Mouse (Mus musculus): ENCODE data around the gene Dennd6b.
A peak's percentile ranks its signal among the peaks of the same experiment; 100 is the strongest.

Gene Dennd6b

DNA sequence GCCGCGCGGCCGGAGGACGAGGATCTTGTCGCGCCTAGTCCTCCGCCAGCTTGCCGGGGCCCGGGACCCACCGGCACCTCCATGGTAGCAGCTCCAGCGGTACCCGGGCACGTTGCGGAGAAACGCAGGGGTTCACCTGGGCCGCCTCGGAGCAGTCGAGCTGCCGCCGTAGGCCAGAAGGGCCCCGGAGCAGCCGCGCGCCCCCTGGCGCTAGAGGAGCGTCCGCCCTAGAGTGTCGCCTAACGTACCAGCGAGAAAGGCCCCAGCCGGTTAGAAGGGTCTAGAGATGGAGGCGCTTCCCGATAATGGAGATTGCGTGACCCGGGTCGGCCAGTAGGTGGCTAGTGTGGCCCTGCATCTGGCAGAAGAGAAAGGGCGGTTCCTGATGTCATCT is at the start of gene Dennd6b:
Dennd6b (minus strand) TSS at position 184 of the 394 bp plus-strand sequence.
- DNase-seq = peak; percentile 99

DNA sequence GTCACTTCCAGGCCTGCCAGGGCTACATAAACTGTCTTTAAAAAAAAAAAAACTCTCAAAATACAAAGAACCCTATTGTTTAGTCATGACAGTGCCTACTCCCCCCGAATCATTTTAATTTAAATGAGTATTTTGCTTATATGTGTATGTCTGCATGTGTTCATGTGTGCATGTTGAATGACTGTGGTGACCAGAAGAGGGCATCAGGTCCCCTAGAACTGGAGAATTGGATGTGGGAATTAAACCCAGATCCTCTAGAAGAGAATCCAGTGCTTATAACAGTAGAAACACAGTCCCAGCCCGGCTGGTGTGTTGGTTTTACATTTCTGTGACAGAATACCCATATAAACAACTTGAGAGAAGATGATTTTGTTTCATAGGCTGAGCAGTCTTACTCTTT is 44.7 kb upstream of the Dennd6b start:
- peak; percentile 15 for DNase-seq

DNA sequence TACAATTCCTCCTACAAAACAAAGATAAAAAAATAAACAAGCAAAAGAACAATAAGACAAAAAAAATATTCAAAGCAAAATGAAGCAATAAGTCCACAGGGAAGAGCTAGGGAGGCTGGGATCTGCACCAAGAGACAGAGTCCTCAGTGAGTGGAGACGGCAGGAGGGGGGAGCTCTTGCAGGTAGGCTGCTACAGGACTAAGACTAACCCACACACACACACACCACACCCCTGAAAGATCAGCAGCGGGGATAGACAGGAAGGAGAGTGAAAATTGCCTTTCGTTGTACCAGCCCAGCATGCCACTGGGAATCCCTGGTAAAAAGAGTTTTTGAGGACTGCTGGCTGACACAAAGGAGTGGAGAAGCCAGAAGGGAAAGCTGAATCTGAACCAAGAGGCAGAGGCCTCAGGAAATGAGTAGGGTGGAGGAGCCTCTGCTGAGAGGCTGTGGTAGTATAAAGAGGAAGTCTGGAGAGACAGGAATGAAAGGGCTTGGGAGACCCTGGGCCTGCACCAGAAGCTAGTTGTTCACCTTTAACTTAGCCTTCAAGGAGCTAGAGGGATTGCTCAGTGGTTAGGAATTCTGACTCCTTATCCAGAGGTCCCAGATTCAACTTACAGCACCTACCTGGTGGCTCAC is 43.6 kb upstream of the Dennd6b start:
- DNase-seq = no peak

DNA sequence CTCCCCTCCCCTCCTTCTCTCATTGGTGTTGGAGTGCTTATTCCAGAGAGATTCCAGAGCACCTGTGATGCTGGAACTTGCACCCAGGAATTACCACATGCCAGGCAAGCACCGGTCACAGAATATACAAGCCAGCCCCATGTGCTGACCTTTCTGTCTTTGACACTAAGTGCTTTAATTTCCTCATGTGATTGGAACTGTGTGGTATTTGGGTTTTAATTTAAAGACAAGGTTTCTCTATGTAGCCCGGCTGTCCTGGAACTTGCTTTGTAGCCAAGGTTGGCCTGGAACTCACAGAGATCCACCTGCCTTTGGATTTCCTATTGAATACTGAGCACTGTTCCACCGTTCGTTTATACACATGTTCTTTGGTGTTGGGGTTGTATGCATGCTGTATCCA is 37.8 kb upstream of the Dennd6b start:
- DNase-seq = no peak

DNA sequence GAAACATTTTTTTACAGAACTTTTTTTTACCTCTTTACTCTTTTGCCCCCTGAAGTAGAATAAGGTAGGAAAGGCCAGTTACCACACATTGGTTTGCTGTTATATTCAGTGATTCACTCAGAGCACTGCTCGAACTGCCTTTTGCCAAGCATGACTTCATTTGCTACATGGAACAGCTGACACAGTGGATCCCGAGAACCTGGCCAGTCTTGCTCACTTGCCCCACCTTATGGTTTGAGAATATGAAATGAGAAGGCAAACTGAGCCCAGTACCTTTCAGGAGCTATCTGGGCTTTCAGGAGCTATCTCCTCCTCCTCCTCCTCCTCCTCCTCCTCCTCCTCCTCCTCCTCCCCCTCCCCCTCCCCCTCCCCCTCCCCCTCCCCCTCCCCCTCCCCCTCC is 37.3 kb upstream of the Dennd6b start:
- peak; percentile 49 for DNase-seq

DNA sequence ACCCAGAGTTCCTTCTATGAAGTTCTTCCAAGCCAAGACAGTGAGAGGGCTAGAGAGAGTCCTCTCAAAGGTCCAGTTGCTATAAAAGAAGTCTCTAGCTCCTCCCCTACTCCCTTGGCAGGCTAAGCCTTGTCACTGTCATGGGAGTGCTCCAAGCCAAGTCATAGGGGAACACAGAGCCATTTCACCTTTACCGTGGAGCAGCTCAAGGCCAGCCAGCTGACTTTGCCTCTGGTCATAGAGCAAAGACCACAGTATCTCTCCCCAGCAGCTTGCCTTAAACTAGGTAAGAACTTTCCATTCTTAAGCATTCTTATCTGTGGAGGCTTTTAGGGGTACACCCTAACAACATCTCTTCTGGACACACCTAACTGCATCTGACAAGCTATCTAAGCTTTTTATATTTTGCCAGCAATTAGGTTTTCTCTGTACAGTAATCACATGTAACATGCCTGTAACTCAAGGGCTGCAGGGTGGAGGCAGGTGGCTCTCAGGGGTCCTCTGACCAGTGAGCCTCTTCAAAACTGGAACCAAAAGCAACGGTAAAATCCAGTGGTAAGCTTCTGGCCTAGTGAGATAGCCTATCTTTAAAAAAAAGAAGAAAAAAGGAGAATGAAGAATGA is 19.4 kb upstream of the Dennd6b start:
- DNase-seq = no peak

DNA sequence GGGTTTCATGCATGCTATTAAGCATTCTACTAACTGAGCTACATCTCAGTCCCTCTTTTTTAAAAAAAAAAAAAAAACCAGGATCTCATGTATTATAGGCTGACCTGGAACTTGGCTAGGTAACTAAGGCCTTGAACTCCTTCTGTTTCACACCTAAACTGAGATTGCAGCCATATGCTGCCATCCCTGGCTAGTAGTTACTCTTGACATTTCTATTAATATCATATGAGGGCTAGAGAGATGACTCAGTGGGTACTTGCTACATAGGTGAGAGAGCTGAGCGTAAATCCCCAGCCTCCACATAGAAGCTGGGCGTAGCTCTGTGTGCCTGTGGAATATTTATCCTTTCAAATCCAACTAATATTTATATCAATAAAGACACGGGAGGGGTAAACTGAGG is 18.7 kb upstream of the Dennd6b start:
- no peak for DNase-seq

DNA sequence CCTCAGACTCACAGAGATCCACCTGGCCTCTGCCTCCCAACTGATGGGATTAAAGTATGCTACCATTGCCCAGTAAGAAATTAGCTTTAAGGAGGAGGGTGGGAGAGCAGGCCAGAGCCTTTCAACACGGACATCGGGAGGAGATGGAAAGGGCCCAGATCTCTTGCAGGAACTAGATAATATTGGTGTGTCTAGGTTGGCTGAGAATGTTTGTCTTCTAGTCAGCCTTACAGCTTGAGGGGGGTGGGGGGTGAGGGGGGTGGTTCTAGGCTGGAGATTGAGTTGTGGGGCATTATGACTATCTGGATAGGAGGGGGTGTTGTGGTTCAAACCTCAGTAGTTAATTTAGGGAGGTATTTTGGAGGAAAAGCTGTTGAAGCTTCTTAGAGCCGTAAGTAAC is 17.2 kb upstream of the Dennd6b start:
- DNase-seq = no peak

DNA sequence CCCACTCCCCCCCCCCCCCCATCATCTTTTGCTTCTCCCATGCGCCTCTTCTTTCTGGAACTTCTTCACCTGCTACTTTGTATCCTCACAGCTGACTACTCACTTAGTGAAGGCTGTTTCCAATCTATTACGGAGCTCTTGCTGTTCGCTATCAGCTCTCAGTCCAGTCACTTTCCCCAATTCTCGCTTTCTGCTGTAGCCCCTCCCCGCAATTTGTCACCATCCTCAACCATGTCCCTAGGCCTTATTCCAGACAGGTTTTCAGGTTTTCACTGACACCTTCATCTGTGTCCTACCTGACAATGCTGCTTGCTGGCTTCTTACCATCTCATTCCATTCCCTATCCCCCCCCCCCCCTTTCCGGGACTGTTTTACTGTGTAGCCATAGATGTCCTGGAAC is 16.2 kb upstream of the Dennd6b start:
- DNase-seq = no peak

DNA sequence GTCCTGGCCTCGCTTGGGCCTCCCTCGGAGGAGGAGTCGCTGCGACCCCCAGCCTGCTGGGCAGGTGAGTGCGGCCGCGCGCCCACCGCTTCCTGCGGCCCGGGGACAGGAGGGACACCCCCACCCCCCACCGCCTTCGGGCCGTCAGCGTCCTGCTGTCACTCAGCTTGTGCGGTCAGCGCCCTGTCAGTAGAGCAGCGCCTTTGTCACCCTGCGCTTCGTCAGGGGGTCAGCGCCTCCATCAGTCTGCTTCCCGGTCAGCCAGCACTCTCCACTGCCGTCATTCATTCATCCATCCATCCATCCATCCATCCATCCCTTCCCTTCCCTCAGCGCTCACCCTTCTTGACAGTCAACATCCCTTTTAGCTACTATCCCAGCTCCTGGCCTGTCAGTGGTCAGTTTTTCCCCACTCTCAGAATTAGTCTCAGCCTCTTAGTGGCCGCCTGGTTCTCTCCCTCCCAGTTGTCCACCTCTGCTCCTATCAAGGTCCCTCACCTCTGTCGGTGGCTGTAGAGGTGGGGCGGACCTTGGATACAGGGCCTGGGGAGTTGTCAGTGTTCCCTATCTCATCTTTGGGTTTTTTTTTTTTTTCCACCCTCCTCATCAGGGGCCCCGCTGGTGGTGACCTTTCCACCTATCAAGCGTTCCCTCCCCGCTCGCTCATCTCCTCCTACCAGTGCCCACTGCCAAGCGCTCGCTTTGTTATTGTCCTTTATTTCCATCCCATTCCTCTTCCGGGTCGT is 15.6 kb upstream of the Dennd6b start:
- DNase-seq = peak; percentile 34

DNA sequence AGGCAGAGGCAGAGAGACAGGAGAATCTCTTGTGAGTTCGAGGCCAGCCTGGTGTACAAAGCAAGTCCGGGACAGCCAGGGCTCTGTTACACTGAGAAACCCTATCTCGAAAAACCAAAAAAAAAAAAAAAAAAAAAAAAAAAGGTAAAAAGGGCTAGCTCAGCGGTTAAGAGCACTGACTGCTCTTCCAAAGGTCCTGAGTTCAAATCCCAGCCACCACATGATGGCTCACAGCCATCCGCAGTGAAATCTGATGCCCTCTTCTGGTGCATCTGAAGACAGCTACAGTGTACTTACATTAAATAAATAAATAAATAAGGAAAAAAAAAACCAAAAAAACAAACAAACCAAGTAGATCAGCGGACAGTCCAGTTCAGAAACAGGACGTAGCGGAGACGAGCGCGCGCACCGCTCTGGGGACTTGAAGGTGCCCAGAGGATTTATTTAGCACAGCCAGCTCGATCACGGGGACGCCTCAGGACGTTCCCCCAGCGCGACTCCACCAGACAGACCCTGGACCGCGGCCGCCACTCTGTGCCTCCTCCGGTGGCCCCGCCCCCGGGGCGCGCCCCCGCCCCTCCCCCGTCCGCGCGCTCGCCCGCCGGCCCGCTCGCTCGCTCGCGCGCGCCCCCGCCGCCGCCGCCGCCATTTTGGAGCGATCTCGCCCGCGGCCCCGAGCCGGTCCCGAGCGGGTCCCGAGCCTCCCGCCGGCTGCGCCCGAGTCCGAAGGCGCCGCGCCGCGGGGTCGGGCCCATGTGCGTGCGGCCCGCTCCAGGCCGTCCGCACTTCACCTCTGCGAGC is 14.8 kb upstream of the Dennd6b start, which contains the start of gene Ppp6r2:
Ppp6r2 (plus strand) TSS at position 639 of the 801 bp plus-strand sequence.
- peak; percentile 80 for DNase-seq

DNA sequence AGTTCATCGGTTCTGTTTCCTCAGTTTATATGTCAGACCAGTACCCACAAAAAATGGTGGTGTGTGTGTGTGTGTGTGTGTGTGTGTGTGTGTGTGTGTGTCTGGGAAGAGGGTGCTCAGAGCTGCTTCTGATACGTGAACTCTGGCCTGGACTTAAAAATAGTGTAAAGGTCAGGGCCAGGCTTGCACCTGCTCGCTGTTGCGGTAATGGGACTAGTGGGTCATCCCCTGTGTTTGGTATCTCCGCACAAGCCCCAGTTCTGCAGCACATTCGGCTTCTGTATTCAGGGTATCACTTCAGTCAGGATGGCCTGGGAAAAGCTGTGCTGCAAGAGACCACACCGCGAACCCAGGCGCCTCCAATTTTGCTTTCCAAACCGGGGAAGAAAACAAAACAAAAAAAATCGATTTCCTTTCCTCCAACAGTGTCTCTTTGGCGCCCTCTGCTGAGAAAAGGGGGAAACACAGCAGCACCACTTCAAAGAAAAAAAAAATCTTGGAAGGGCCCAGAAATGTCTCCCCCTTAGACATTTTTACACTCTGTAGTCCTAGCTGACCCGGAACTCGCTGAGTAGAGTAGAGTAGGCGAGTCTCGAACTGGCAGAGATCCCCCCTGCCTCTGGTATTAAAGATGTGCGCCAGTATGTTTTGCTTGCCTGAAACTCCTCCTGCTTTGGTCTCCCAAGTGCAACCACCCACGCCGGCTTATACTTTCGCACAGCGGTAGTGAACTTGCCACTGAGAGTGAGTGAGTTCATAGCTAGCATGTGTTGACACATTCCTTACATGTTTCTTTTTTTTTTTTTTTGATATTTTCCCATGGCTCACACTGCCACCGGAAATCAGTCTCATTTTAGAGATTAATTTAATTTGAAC is 13.8 kb upstream of the Dennd6b start:
- peak; percentile 95 for DNase-seq

DNA sequence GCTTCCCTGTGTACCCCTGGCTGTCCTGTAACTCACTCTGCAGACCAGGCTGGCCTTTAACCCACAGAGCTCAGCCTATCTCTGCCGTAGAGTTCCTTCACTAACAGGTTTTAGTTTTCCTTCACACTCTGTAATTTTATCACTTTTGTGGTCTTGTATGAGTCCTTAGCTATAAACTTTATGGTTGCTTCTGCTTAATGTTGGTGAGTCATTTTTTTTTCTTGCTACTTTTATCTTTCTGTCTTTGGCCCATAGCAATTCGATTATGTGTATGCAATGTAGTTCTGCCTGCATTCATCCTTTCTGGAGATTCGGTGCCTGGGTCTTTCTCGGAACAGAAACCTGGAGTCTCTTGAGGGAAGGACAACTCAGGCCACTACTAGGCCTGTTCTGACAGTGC is 11.2 kb upstream of the Dennd6b start:
- DNase-seq = no peak

DNA sequence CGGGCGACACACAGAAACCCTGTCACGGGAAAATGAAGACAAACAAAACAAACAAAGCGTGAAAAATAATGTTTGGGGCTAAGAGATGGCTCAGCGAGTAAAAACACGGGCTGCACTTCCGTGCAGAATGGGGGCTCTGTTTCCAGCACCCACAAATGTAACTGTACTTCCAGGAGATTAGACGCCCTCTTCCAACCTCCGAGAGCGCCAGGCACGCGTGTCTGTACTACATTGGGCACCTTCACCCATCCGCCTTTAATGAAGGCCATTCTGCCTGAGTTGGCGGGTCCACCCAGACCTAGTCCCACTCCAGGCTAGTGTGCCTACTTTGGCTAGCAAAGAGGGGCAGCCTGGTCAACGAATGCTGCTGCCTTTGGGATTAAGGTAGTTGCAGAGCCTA is 760 bp upstream of the Dennd6b start:
- no peak for DNase-seq

DNA sequence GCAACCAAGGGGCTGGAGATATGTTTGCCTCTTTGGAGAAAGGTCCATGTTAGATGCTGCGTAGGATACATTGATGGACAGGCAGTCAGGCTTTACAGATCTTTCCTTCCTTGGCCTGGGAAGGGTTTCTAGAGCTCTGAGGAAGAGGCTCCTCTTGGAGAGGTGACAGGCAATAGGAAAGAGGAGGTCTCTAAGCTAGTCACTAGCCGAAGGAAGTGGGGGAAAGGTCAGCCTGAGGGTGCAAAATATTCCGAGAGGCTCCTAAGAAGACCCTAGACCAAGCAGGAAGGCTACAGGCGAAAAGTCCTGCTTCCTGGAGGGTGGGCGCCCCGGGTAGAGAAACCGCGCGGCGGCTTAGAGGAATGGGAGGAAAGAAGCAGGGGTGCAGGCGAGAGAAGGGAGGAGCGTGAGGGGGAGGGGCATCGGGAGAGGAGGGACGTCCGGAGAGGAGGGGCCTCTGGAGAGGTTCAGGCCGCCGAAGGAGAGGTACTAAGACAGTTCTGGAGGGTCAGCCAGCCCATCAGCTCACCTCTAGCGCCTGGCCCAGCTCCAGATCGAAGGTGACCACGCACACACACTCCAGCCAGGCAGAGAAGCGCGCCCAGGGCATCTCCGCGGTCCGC is 495 bp downstream of the Dennd6b start:
- DNase-seq = peak; percentile 95

DNA sequence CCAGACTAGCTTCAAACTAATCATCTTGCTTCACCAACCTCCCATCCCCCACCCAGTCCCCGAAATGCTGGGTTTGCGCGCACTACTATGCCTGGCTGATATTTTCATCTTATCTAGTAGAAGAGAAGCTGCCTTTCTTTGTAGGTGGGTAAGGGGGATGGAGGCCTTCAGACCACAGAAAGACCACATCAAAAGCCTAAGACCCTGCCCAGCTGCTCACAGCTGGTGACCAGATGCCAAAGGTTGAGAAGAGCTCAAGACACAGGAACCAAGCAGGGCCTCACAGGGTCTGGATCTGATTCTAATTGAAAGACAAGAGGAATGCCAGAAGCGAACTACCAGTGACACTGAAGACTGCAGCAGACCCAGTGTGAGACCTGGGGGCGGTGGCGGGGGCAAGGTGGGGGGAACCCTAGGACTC is 1.0 kb downstream of the Dennd6b start:
- no peak for DNase-seq

DNA sequence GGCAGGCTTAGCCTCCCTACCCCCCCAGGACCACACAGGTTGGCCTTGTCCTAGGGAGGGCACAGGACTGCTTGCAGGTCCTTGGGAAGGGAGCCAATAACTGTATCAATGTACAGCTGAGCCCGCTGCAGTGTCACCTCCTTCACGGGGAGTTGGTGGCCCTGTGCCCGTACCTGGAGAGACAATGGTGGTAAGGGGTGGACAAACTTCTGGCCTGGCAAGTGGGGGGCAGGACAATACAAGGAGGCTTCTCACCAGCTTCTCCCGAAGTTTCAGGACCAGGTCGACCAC is 11.4 kb downstream of the Dennd6b start:
- no peak for DNase-seq

DNA sequence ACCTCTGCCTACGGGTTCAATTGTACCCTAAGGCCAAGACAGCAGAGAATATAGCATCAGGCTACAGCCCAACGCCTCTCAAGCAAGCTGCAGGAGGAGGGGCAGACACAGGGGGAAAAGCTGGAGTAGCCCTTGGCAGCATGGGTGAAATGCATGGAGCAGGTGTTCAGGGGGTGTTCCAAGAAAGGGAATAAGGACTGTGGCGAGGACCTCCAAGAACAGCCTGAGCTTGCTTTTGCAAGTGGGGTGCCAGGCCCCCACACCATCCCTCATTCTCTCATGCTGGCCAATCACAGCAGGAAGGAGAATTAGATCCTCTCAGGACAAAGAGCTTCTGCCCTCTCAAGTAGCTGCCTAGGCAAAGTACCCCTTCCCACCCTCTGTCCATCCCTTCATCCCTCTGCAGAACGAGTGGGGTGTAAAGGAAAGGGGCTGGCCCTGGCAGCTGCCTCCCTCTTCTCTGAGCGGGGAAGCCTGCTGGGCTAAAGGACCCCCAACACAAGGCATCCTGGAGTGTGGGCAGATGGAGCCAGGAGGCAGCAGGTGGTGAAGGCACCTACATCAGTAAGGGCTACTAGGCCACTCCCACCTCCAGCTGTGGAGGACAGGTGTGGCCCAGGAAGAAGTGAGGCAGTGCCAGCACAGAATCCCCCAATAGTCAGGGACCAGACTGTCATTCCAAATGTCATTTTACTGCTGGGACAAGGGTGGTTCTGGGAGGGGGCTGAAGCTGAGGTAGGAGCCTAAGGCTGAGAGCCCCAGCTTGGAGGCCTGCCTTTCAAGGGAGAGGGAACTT is 12.0 kb downstream of the Dennd6b start:
- DNase-seq = no peak

DNA sequence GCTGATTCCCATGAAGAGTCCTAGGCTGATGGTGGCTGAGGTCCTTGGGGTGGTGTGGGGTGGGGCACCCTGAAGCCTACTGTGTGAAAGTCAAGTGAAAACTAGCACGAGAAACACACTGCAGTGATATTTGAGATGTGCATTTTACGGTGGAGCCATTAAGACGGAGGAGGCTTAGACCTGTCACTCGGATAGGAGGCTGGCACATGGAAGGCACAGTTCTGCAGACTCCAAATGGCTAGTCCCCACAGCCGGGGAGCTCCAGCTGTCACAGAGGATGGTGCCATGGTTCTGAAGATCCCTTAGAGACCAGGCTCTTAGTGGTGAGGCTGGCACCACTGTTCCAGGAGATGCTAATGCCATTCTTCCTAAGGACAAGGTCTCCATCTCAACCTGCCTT is 13.5 kb downstream of the Dennd6b start:
- DNase-seq = no peak

DNA sequence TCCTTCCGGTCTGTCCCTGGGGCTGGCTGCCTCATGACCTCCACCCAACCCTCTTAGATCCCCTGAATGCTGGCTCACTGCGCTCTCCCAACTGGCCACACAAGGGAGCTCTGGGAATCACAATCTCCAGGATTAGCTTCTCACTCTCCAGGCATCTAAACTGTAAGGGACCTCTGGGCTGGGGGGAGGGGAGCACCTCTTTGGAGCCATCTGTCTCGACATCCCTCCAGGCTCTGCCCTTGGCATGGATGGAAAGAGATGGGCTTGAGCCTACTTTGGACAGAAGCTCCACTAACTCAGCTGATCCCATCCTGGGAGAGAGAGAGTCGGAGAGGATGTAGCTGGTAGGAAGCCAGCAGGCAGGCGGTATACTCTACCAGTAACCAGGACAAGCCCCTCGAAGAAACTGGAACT is 14.0 kb downstream of the Dennd6b start:
- peak; percentile 50 for DNase-seq
